ENCODE assay signal across 25 mouse cellular contexts in the genomic region with DNA sequence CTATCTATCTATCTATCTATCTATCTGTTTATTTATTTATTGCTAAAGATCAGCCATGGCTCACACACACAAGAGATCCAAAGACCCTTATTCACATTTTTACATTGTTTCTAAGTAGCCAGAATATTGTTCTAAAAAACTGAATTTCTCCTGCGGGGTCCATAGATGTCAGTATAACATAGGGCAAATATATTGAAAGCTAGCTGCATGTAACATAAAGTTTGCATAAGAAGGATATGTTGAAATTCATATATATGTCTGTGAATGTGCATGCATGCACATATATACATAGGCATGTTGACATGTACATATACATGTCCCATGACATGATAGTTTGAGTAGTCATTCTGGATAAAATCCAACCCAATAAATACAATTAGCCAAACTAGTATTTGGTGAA. TPM values are rescaled to one million over a fixed set of nuclear protein-coding genes. Genes with fewer than 3 reads are reported as not detected.
DNase-seq lines count a peak whose midpoint lies in the region; ATAC-seq and TF ChIP-seq lines count a peak whose summit lies in the region.
"Had no signal": no experiment of that assay in that cellular context is flagged by ENCODE, and none has a peak within 500 bp of the region (broad histone marks: within the 10 kb centered on the region; RNA-seq: fewer than 3 reads in every experiment).

No protein-coding gene starts in this region.

- no peak overlapping the region for H3K4me3 ChIP-seq in forebrain, postnatal 0 days (ENCODE audit: low read depth, low read length)
- no peak overlapping the region for H3K4me3 ChIP-seq in forebrain, embryonic 11.5 days (ENCODE audit: low read depth, low read length)
- no peak overlapping the region for H3K4me3 ChIP-seq in intestine, postnatal 0 days (ENCODE audit: low read depth, low read length)
- H3K4me3 ChIP-seq in intestine, embryonic 16.5 days (ENCODE audit: low read length) = no peak overlapping the region
- H3K4me3 ChIP-seq in midbrain, embryonic 14.5 days (replicated peaks; ENCODE audit: low read depth, low read length) = no peak overlapping the region
- H3K4me3 ChIP-seq in midbrain, embryonic 13.5 days (replicated peaks) = no peak overlapping the region
- H3K4me3 ChIP-seq: embryonic facial prominence, embryonic 13.5 days; forebrain, embryonic 10.5 days; heart, embryonic 10.5 days; hindbrain, embryonic 15.5 days; liver, embryonic 12.5 days; neural tube, embryonic 15.5 days; stomach, embryonic 15.5 days had no signal

- no peak overlapping the region for H3K4me2 ChIP-seq in forebrain, postnatal 0 days (ENCODE audit: low read depth)
- H3K4me2 ChIP-seq in forebrain, embryonic 11.5 days (ENCODE audit: low read depth, low read length, severe bottlenecking) = no peak overlapping the region
- H3K4me2 ChIP-seq in intestine, postnatal 0 days (replicated peaks; ENCODE audit: low read depth) = no peak overlapping the region
- H3K4me2 ChIP-seq in intestine, embryonic 16.5 days (ENCODE audit: low read depth, low read length) = no peak overlapping the region
- H3K4me2 ChIP-seq in midbrain, embryonic 14.5 days (ENCODE audit: low read length) = no peak overlapping the region
- H3K4me2 ChIP-seq in midbrain, embryonic 13.5 days (replicated peaks) = no peak overlapping the region
- H3K4me2 ChIP-seq: embryonic facial prominence, embryonic 13.5 days; hindbrain, embryonic 15.5 days; liver, embryonic 12.5 days; neural tube, embryonic 15.5 days; stomach, embryonic 15.5 days had no signal

- no peaks in the 10 kb centered on the region for H3K4me1 ChIP-seq in forebrain, postnatal 0 days (ENCODE audit: insufficient read depth)
- no peaks in the 10 kb centered on the region for H3K4me1 ChIP-seq in forebrain, embryonic 11.5 days (replicated peaks; ENCODE audit: control insufficient read depth, insufficient read depth, low read length)
- no peaks in the 10 kb centered on the region for H3K4me1 ChIP-seq in intestine, postnatal 0 days (replicated peaks; ENCODE audit: control insufficient read depth, insufficient read depth, low read length)
- H3K4me1 ChIP-seq in intestine, embryonic 16.5 days (ENCODE audit: control insufficient read depth, insufficient read depth, low read length) = no peaks in the 10 kb centered on the region
- H3K4me1 ChIP-seq in midbrain, embryonic 14.5 days (ENCODE audit: control insufficient read depth, insufficient read depth, low read length) = peaks cover 3% of the 10 kb centered on the region; the same call in 1 of the 2 replicates
- H3K4me1 ChIP-seq in midbrain, embryonic 13.5 days (replicated peaks) = peaks cover 19% of the 10 kb centered on the region; the same call in 1 of the 2 replicates
- H3K4me1 ChIP-seq: embryonic facial prominence, embryonic 13.5 days; heart, embryonic 10.5 days; hindbrain, embryonic 15.5 days; liver, embryonic 12.5 days; neural tube, embryonic 15.5 days; stomach, embryonic 15.5 days had no signal

- no peaks in the 10 kb centered on the region for H3K27me3 ChIP-seq in forebrain, postnatal 0 days (ENCODE audit: insufficient read depth, low read length)
- H3K27me3 ChIP-seq in forebrain, embryonic 11.5 days (ENCODE audit: control insufficient read depth, insufficient read depth, low read length) = no peaks in the 10 kb centered on the region; the same call in 1 of the 2 replicates
- no peaks in the 10 kb centered on the region for H3K27me3 ChIP-seq in intestine, postnatal 0 days (replicated peaks; ENCODE audit: control insufficient read depth, insufficient read depth, low read length)
- no peaks in the 10 kb centered on the region for H3K27me3 ChIP-seq in intestine, embryonic 16.5 days (replicated peaks; ENCODE audit: control insufficient read depth, insufficient read depth, low read length)
- no peaks in the 10 kb centered on the region for H3K27me3 ChIP-seq in midbrain, embryonic 14.5 days (ENCODE audit: control insufficient read depth, insufficient read depth, low read length)
- no peaks in the 10 kb centered on the region for H3K27me3 ChIP-seq in midbrain, embryonic 13.5 days
- H3K27me3 ChIP-seq: hindbrain, embryonic 15.5 days; liver, embryonic 12.5 days; neural tube, embryonic 15.5 days; stomach, embryonic 15.5 days had no signal

- H3K9ac ChIP-seq in forebrain, postnatal 0 days = no peak overlapping the region
- H3K9ac ChIP-seq in forebrain, embryonic 11.5 days (ENCODE audit: low read length) = no peak overlapping the region
- no peak overlapping the region for H3K9ac ChIP-seq in intestine, postnatal 0 days (ENCODE audit: low read depth, low read length)
- H3K9ac ChIP-seq in intestine, embryonic 16.5 days (ENCODE audit: low read depth, low read length) = no peak overlapping the region
- H3K9ac ChIP-seq in midbrain, embryonic 14.5 days (replicated peaks; ENCODE audit: low read length) = no peak overlapping the region
- H3K9ac ChIP-seq in midbrain, embryonic 13.5 days (replicated peaks) = no peak overlapping the region
- H3K9ac ChIP-seq: embryonic facial prominence, embryonic 13.5 days; hindbrain, embryonic 15.5 days; liver, embryonic 12.5 days; liver, postnatal 0 days; neural tube, embryonic 15.5 days; stomach, embryonic 15.5 days had no signal

- H3K27ac ChIP-seq in forebrain, postnatal 0 days (ENCODE audit: low read depth, low read length) = no peak overlapping the region
- no peak overlapping the region for H3K27ac ChIP-seq in forebrain, embryonic 11.5 days (ENCODE audit: low read depth, low read length)
- H3K27ac ChIP-seq in intestine, postnatal 0 days (ENCODE audit: low read depth, low read length) = no peak overlapping the region
- H3K27ac ChIP-seq in intestine, embryonic 16.5 days (ENCODE audit: low read length) = no peak overlapping the region
- no peak overlapping the region for H3K27ac ChIP-seq in midbrain, embryonic 14.5 days (replicated peaks; ENCODE audit: low read depth, low read length)
- H3K27ac ChIP-seq in midbrain, embryonic 13.5 days = no peak overlapping the region
- H3K27ac ChIP-seq: embryonic facial prominence, embryonic 13.5 days; forebrain, embryonic 10.5 days; heart, embryonic 10.5 days; hindbrain, embryonic 15.5 days; liver, embryonic 12.5 days; macrophage; neural tube, embryonic 15.5 days; stomach, embryonic 15.5 days had no signal

- H3K9me3 ChIP-seq in forebrain, postnatal 0 days (ENCODE audit: low read length) = no peaks in the 10 kb centered on the region
- H3K9me3 ChIP-seq in forebrain, embryonic 11.5 days (ENCODE audit: control insufficient read depth, low read length) = no peaks in the 10 kb centered on the region
- H3K9me3 ChIP-seq in intestine, postnatal 0 days (ENCODE audit: control insufficient read depth) = no peaks in the 10 kb centered on the region
- H3K9me3 ChIP-seq in intestine, embryonic 16.5 days (ENCODE audit: control insufficient read depth, low read length) = no peaks in the 10 kb centered on the region
- H3K9me3 ChIP-seq in midbrain, embryonic 14.5 days (ENCODE audit: control insufficient read depth, low read length) = no peaks in the 10 kb centered on the region
- H3K9me3 ChIP-seq in midbrain, embryonic 13.5 days = no peaks in the 10 kb centered on the region
- H3K9me3 ChIP-seq: embryonic facial prominence, embryonic 13.5 days; forebrain, embryonic 10.5 days; heart, embryonic 10.5 days; hindbrain, embryonic 15.5 days; liver, embryonic 12.5 days; neural tube, embryonic 15.5 days; stomach, embryonic 15.5 days had no signal

- 86% methylated on average over 1 of the region's 1 CpGs for WGBS in forebrain, postnatal 0 days
- 92% methylated on average over 1 of the region's 1 CpGs for WGBS in forebrain, embryonic 11.5 days
- 85% methylated on average over 1 of the region's 1 CpGs for WGBS in intestine, postnatal 0 days
- WGBS in intestine, embryonic 16.5 days = 84% methylated on average over 1 of the region's 1 CpGs
- WGBS in midbrain, embryonic 14.5 days = 95% methylated on average over 1 of the region's 1 CpGs
- WGBS in midbrain, embryonic 13.5 days = 93% methylated on average over 1 of the region's 1 CpGs

- peak; percentile 9 for DNase-seq in forebrain, postnatal 0 days
- no peak for DNase-seq in forebrain, embryonic 11.5 days (ENCODE audit: low spot score)
- peak; percentile 22 for DNase-seq in midbrain, embryonic 14.5 days
- DNase-seq in naive thymus-derived CD4-positive, alpha-beta T cell, adult 2 months (ENCODE audit: low read depth) = peak; percentile 1
- no peak for DNase-seq in adipocyte (ENCODE audit: low spot score)
- DNase-seq: adrenal gland, postnatal 25 days; cerebellum, adult 18-20 months; cerebellum, postnatal 10 days; gastrocnemius, postnatal 14 days; kidney, adult 8-10 months; kidney, postnatal 10 days; liver, postnatal 0 days; right cerebral cortex, postnatal 25 days; thymus, postnatal 14 days had no signal

- no peaks in the 10 kb centered on the region for H3K36me3 ChIP-seq in forebrain, postnatal 0 days (ENCODE audit: insufficient read depth)
- no peaks in the 10 kb centered on the region for H3K36me3 ChIP-seq in forebrain, embryonic 11.5 days (ENCODE audit: control insufficient read depth, insufficient read depth, low read length)
- no peaks in the 10 kb centered on the region for H3K36me3 ChIP-seq in intestine, postnatal 0 days (ENCODE audit: control insufficient read depth, insufficient read depth)
- no peaks in the 10 kb centered on the region for H3K36me3 ChIP-seq in intestine, embryonic 16.5 days (ENCODE audit: control insufficient read depth, insufficient read depth, low read length)
- no peaks in the 10 kb centered on the region for H3K36me3 ChIP-seq in midbrain, embryonic 14.5 days (ENCODE audit: control insufficient read depth, insufficient read depth, low read length)
- no peaks in the 10 kb centered on the region for H3K36me3 ChIP-seq in midbrain, embryonic 13.5 days
- H3K36me3 ChIP-seq: embryonic facial prominence, embryonic 13.5 days; forebrain, embryonic 10.5 days; heart, embryonic 10.5 days; hindbrain, embryonic 15.5 days; liver, embryonic 12.5 days; neural tube, embryonic 15.5 days; stomach, embryonic 15.5 days had no signal

- no peak for ATAC-seq in forebrain, postnatal 0 days
- no peak for ATAC-seq in forebrain, embryonic 11.5 days (replicated peaks; ENCODE audit: low FRiP score)
- ATAC-seq in intestine, postnatal 0 days = no peak
- no peak for ATAC-seq in intestine, embryonic 16.5 days
- ATAC-seq in midbrain, embryonic 14.5 days (ENCODE audit: low FRiP score, low TSS enrichment) = no peak
- ATAC-seq in midbrain, embryonic 13.5 days = no peak
- ATAC-seq: liver, embryonic 12.5 days; liver, postnatal 0 days had no signal

- peak; percentile 50 for TF ChIP-seq CTCF in forebrain, postnatal 0 days (IDR thresholded peaks at IDR 0.05; ENCODE audit: low read depth)
- TF ChIP-seq CTCF in intestine, postnatal 0 days (IDR thresholded peaks at IDR 0.05; ENCODE audit: low read depth) = peak; percentile 56

RNA-seq across cellular contexts. Expression of a gene that starts 35.3 kb away (rescaled TPM):
- 13.2 and 18.3 TPM in 2 replicates for total RNA-seq in forebrain, postnatal 0 days (2014; rRNA removed)
- 4.5 and 7.7 TPM in 2 replicates for polyA plus RNA-seq in forebrain, postnatal 0 days (2015; fragmentation: Nextera tagmentation; extraction: Ambion mirVana)
- 17.2 and 17.5 TPM in 2 replicates for polyA plus RNA-seq in forebrain, embryonic 11.5 days (2014; fragmentation: Nextera tagmentation; extraction: Ambion mirVana)
- polyA plus RNA-seq in intestine, postnatal 0 days (2015; fragmentation: Nextera tagmentation; extraction: Ambion mirVana) = 6.3 TPM in 2 replicates
- 14.2 and 15.4 TPM in 2 replicates for polyA plus RNA-seq in intestine, embryonic 16.5 days (2015; fragmentation: Nextera tagmentation; extraction: Ambion mirVana)
- 5.9 and 9.1 TPM in 2 replicates for polyA plus RNA-seq in midbrain, embryonic 14.5 days (2014; fragmentation: Nextera tagmentation; extraction: Ambion mirVana)
- 8.6 and 9.9 TPM in 2 replicates for polyA plus RNA-seq in midbrain, embryonic 13.5 days (2015; fragmentation: Nextera tagmentation; extraction: Ambion mirVana)

Comparison
In these comparisons a context has a peak if more than half of its experiments do, and no peak if none do; other contexts are left out.
1. DNase-seq: peak in forebrain, postnatal 0 days (single experiment), midbrain, embryonic 14.5 days (single experiment) and naive thymus-derived CD4-positive, alpha-beta T cell, adult 2 months (single experiment); none in forebrain, embryonic 11.5 days (single experiment) and adipocyte (single experiment).